Mouse (Mus musculus): ENCODE measurements around the gene Gm3139.
"Not testable (repeated sequence)": the region's sequence is repeated elsewhere in the genome, so short reads cannot be mapped to it uniquely, and the experiment has no call there.

Gene Gm3139

GRCm38 (mm10) chr5:94525987-94526386 is at the start of gene Gm3139:
Gene Gm3139, plus strand, starts transcription at chr5:94526287.
- DNase-seq (ENCODE audit: low read depth, low spot score) = not testable (repeated sequence)
